Mouse (Mus musculus): Measurements from ENCODE around the gene Epn3.

The Epn3 gene

GRCm38 (mm10) chr11:94471740-94472584 lies 27.8 kb downstream of the Epn3 start:
- no peak for DNase-seq (ENCODE audit: low read depth, low spot score)

GRCm38 (mm10) chr11:94470391-94470790 lies 29.4 kb downstream of the Epn3 start:
- no peak for DNase-seq (ENCODE audit: low read depth, low spot score)

GRCm38 (mm10) chr11:94469136-94470064 lies 30.4 kb downstream of the Epn3 start:
- DNase-seq (ENCODE audit: low read depth, low spot score): no peak

- DNase-seq (ENCODE audit: low read depth, low spot score): peak; percentile 95
Measured at GRCm38 (mm10) chr11:94468582-94469064, 31.2 kb downstream of the Epn3 start.

GRCm38 (mm10) chr11:94466333-94466855 lies 33.4 kb downstream of the Epn3 start:
- DNase-seq (ENCODE audit: low read depth, low spot score): no peak

GRCm38 (mm10) chr11:94464170-94464569 lies 35.6 kb downstream of the Epn3 start:
- no peak for DNase-seq (ENCODE audit: low read depth, low spot score)

GRCm38 (mm10) chr11:94461856-94462255 lies 37.9 kb downstream of the Epn3 start:
- DNase-seq (ENCODE audit: low read depth, low spot score): no peak

GRCm38 (mm10) chr11:94457001-94457400 lies 42.8 kb downstream of the Epn3 start:
- no peak for DNase-seq (ENCODE audit: low read depth, low spot score)

- no peak for DNase-seq (ENCODE audit: low read depth, low spot score)
Measured at GRCm38 (mm10) chr11:94456347-94456746, 43.4 kb downstream of the Epn3 start.

GRCm38 (mm10) chr11:94455161-94455820 lies 44.5 kb downstream of the Epn3 start:
- DNase-seq (ENCODE audit: low read depth, low spot score): no peak

- no peak for DNase-seq (ENCODE audit: low read depth, low spot score)
Measured at GRCm38 (mm10) chr11:94454756-94455155, 45.0 kb downstream of the Epn3 start.

GRCm38 (mm10) chr11:94451091-94451773 lies 48.5 kb downstream of the Epn3 start:
- no peak for DNase-seq (ENCODE audit: low read depth, low spot score)

GRCm38 (mm10) chr11:94449886-94450285 lies 49.9 kb downstream of the Epn3 start:
- DNase-seq (ENCODE audit: low read depth, low spot score): no peak

GRCm38 (mm10) chr11:94449239-94449638 lies 50.5 kb downstream of the Epn3 start:
- DNase-seq (ENCODE audit: low read depth, low spot score): no peak

- DNase-seq (ENCODE audit: low read depth, low spot score): no peak
Measured at GRCm38 (mm10) chr11:94447017-94447416, 52.8 kb downstream of the Epn3 start.

- DNase-seq (ENCODE audit: low read depth, low spot score): no peak
Measured at GRCm38 (mm10) chr11:94445300-94445699, 54.5 kb downstream of the Epn3 start.

- no peak for DNase-seq (ENCODE audit: low read depth, low spot score)
Measured at GRCm38 (mm10) chr11:94444829-94445228, 54.9 kb downstream of the Epn3 start.

- no peak for DNase-seq (ENCODE audit: low read depth, low spot score)
Measured at GRCm38 (mm10) chr11:94441752-94442151, 58.0 kb downstream of the Epn3 start.

- DNase-seq (ENCODE audit: low read depth, low spot score): no peak
Measured at GRCm38 (mm10) chr11:94441122-94441521, 58.7 kb downstream of the Epn3 start.

- DNase-seq (ENCODE audit: low read depth, low spot score): no peak
Measured at GRCm38 (mm10) chr11:94440421-94440820, 59.4 kb downstream of the Epn3 start.

All from brain, embryonic 18.5 days (tissue).